Mouse (Mus musculus) midbrain, embryonic 14.5 days (tissue): ENCODE results near the gene Leng8. TPM values are rescaled to one million over a fixed set of nuclear protein-coding genes. Genes with fewer than 3 reads are reported as not detected.
"Not testable (repeated sequence)": the region's sequence is repeated elsewhere in the genome, so short reads cannot be mapped to it uniquely, and the experiment has no call there.

ENCODE experiments used
- ATAC-seq: fragments of 200-750 bp; cut with Nextera tagmentation; 2 replicates; pipeline ENCODE4 v1.8.0; 2017; ENCODE audit warnings: moderate number of reproducible peaks, moderate library complexity; ENCODE audit not compliant: low FRiP score, low TSS enrichment
- DNase-seq: peaks from one replicate; pipeline ENCODE4 v3.0.0-alpha.2; 2015
- H3K27ac ChIP-seq: fragments of 300-500 bp; sonication (generic); replicated peaks from 2 replicates; pipeline ENCODE4 v1.5.1; 2014; ENCODE audit warnings: mild to moderate bottlenecking, low read depth, low read length, moderate library complexity
- H3K27me3 ChIP-seq: fragments of 300-500 bp; sonication (generic); 2 replicates; pipeline ENCODE4 v1.6.1; 2014; ENCODE audit warnings: low read length, control low read depth, mixed read lengths; ENCODE audit not compliant: control insufficient read depth, insufficient read depth
- H3K36me3 ChIP-seq: fragments of 300-500 bp; sonication (generic); 2 replicates; pipeline ENCODE4 v1.6.1; 2014; ENCODE audit warnings: low read length, control low read depth; ENCODE audit not compliant: control insufficient read depth, insufficient read depth
- H3K4me1 ChIP-seq: fragments of 300-500 bp; sonication (generic); 2 replicates; pipeline ENCODE4 v1.6.1; 2014; ENCODE audit warnings: mild to moderate bottlenecking, antibody characterized with exemption, low read length, control low read depth; ENCODE audit not compliant: control insufficient read depth, insufficient read depth
- H3K4me2 ChIP-seq: fragments of 300-500 bp; sonication (generic); 2 replicates; pipeline ENCODE4 v1.6.1; 2014; ENCODE audit warnings: mild to moderate bottlenecking, low read length, moderate library complexity
- H3K4me3 ChIP-seq: fragments of 300-500 bp; sonication (generic); replicated peaks from 2 replicates; pipeline ENCODE4 v1.5.1; 2014; ENCODE audit warnings: low read depth, low read length
- H3K9ac ChIP-seq: fragments of 300-500 bp; sonication (generic); replicated peaks from 2 replicates; pipeline ENCODE4 v1.6.1; 2014; ENCODE audit warnings: mild to moderate bottlenecking, low read length, moderate library complexity
- H3K9me3 ChIP-seq: fragments of 300-500 bp; sonication (generic); 2 replicates; pipeline ENCODE4 v1.6.1; 2016; ENCODE audit warnings: low read length, control low read depth, mixed read lengths; ENCODE audit not compliant: control insufficient read depth
- WGBS: fragments of 180-500 bp; shearing (Covaris S2); extraction: QIAGEN DNeasy Blood & Tissue Kit; methylation state at CpG from one replicate; pipeline ENCODE4 v1.1.7; 2014; 5-methylcytosine and 5-hydroxymethylcytosine counted together
- polyA plus RNA-seq: library from polyadenylated mRNA; unstranded; fragments of >200 nt; fragmentation: Nextera tagmentation; extraction: Ambion mirVana; gene quantifications from 2 replicates; pipeline ENCODE4 v1.2.1, GENCODE M21; 2014

The Leng8 gene
- polyA plus RNA-seq, 1 experiment from 2014 or later = 77.3 TPM

GRCm38 (mm10) chr7:4148341-4149208 is 11.7 kb downstream of the Leng8 start:
- DNase-seq (no peak), ATAC-seq (no peak)
- Histone ChIP-seq H3K9ac (peak overlapping the region; percentile 84), H3K27me3 (peaks cover 17% of the 10 kb centered on the region), H3K4me2 (peak overlapping the region; percentile 92), H3K4me1 (peaks cover 22% of the 10 kb centered on the region), H3K4me3 (peak overlapping the region; percentile 72), H3K27ac (peak overlapping the region; percentile 89), H3K9me3 (no peaks in the 10 kb centered on the region), H3K36me3 (peaks cover 47% of the 10 kb centered on the region)
- 29% methylated on average over 18 of the region's 18 CpGs for WGBS

- DNase-seq (peak; percentile 81), ATAC-seq (peak; percentile 74)
- WGBS = under 1% methylated on average over 64 of the region's 64 CpGs
These were observed 12.6 kb downstream of the Leng8 start for GRCm38 (mm10) chr7:4149209-4150054.

GRCm38 (mm10) chr7:4150059-4150541 is 13.3 kb downstream of the Leng8 start, which contains the start of gene Leng9:
Leng9 (minus strand) TSS chr7:4150374.
- Histone ChIP-seq H3K4me3 (peak within 1 kb of the TSS; percentile 72), H3K4me2 (peak within 1 kb of the TSS; percentile 92), H3K9ac (peak within 1 kb of the TSS; percentile 84), H3K27ac (peak within 1 kb of the TSS; percentile 89), H3K36me3 (peaks cover 32% of the 10 kb centered on the region), H3K27me3 (peaks cover 17% of the 10 kb centered on the region), H3K9me3 (no peaks in the 10 kb centered on the region), H3K4me1 (peaks cover 22% of the 10 kb centered on the region)
- no peak for DNase-seq
- ATAC-seq = peak; percentile 48
- WGBS = 2% methylated on average over 14 of the region's 14 CpGs

More at GRCm38 (mm10) chr7:4149209-4150054, 12.6 kb downstream of the Leng8 start:
- peaks cover 22% of the 10 kb centered on the region for H3K4me1 ChIP-seq
- H3K27me3 ChIP-seq = peaks cover 17% of the 10 kb centered on the region
- H3K9ac ChIP-seq = peak overlapping the region; percentile 84
- H3K27ac ChIP-seq = peak overlapping the region; percentile 89
- peaks cover 38% of the 10 kb centered on the region for H3K36me3 ChIP-seq
- peak overlapping the region; percentile 92 for H3K4me2 ChIP-seq
- peak overlapping the region; percentile 72 for H3K4me3 ChIP-seq
- H3K9me3 ChIP-seq = no peaks in the 10 kb centered on the region

DNA sequence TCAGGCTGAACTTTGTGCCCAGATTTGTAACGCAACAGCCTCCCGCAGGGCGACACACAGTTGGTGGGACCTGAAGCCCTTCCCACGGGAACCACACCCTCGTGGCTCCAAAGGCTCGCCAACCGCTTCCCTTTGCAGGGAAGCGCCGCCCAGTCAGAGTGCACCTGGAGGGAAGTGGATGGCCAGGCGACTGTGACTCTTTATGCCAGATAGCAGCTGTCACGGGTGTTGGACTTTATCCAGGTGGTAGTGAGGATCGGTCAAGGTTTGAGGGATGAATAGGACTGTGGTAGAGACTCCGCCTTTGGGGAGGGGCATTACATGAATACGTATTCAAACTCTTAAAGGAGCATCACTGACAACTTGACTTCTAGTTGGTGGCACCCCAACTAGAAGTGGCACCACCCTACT is 14.0 kb downstream of the Leng8 start:
- peak overlapping the region; percentile 28 for H3K4me3 ChIP-seq
- 5% methylated on average over 14 of the region's 14 CpGs for WGBS

GRCm38 (mm10) chr7:4151241-4151640 is 14.4 kb downstream of the Leng8 start:
- H3K36me3 ChIP-seq = peaks cover 20% of the 10 kb centered on the region
- no peak overlapping the region for H3K27ac ChIP-seq
- H3K4me2 ChIP-seq = peak overlapping the region; percentile 92
- DNase-seq (no peak), ATAC-seq (no peak)
- H3K9me3 ChIP-seq = no peaks in the 10 kb centered on the region
- peaks cover 17% of the 10 kb centered on the region for H3K27me3 ChIP-seq
- H3K4me3 ChIP-seq = peak overlapping the region; percentile 28
- H3K4me1 ChIP-seq = peaks cover 22% of the 10 kb centered on the region
- H3K9ac ChIP-seq = peak overlapping the region; percentile 26; the same call in 1 of the 2 replicates
- 9% methylated on average over 22 of the region's 22 CpGs for WGBS

More for the DNA sequence above, 14.0 kb downstream of the Leng8 start:
- H3K4me2 ChIP-seq = peak overlapping the region; percentile 92
- H3K27me3 ChIP-seq = peaks cover 17% of the 10 kb centered on the region
- ATAC-seq = no peak
- H3K9ac ChIP-seq = peak overlapping the region; percentile 26; the same call in 1 of the 2 replicates
- peaks cover 22% of the 10 kb centered on the region for H3K4me1 ChIP-seq
- DNase-seq = peak; percentile 52
- peaks cover 25% of the 10 kb centered on the region for H3K36me3 ChIP-seq
- H3K27ac ChIP-seq = no peak overlapping the region
- no peaks in the 10 kb centered on the region for H3K9me3 ChIP-seq

DNA sequence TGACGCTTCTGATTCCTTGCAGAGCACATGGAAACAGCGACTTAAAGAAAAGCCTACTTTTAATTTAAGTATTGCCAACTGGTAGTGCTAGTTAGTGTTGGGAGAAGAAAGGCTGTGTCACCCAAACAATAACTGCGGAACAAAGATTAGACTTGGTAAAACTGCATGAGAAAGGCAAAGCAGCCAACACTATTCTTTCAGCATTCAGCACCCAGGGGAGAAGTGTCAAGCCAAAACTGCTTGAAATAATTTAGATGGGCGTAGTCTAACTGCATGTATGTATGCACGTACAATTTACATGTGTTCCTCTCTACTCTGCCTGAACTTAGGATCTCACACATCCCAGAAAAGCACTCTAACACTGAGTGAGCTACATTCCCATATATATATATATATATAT is 17.5 kb downstream of the Leng8 start:
- Histone ChIP-seq H3K27me3 (peaks cover 17% of the 10 kb centered on the region), H3K4me1 (peaks cover 16% of the 10 kb centered on the region; the same call in 1 of the 2 replicates), H3K27ac (no peak overlapping the region), H3K36me3 (no peaks in the 10 kb centered on the region), H3K9me3 (no peaks in the 10 kb centered on the region), H3K4me2 (no peak overlapping the region), H3K9ac (no peak overlapping the region), H3K4me3 (no peak overlapping the region)
- ATAC-seq (no peak), DNase-seq (no peak)
- WGBS = 71% methylated on average over 5 of the region's 5 CpGs

- no peak overlapping the region for H3K4me2 ChIP-seq
- 30% methylated on average over 4 of the region's 4 CpGs for WGBS
- H3K27ac ChIP-seq = no peak overlapping the region
- no peak overlapping the region for H3K4me3 ChIP-seq
- H3K36me3 ChIP-seq = no peaks in the 10 kb centered on the region
- ATAC-seq = no peak
- peaks cover 17% of the 10 kb centered on the region for H3K27me3 ChIP-seq
- peaks cover 14% of the 10 kb centered on the region; the same call in 1 of the 2 replicates for H3K4me1 ChIP-seq
- H3K9ac ChIP-seq = no peak overlapping the region
- DNase-seq = no peak
- H3K9me3 ChIP-seq = no peaks in the 10 kb centered on the region
These were observed 18.1 kb downstream of the Leng8 start for GRCm38 (mm10) chr7:4154976-4155375.

GRCm38 (mm10) chr7:4161596-4161995 is 24.8 kb downstream of the Leng8 start:
- H3K36me3 ChIP-seq, H3K27ac ChIP-seq, ATAC-seq, H3K4me3 ChIP-seq, H3K9ac ChIP-seq, DNase-seq, H3K9me3 ChIP-seq, H3K4me2 ChIP-seq, H3K27me3 ChIP-seq: not testable (repeated sequence)
- peaks cover 17% of the 10 kb centered on the region; the same call in 1 of the 2 replicates for H3K4me1 ChIP-seq
- 97% methylated on average over 4 of the region's 4 CpGs for WGBS
